Mouse (Mus musculus) thymus, adult 18-20 months (tissue): ENCODE measurements around the gene Ffar1.

Source experiments
- DNase-seq, 2 experiments: peaks; one replicate each; pipeline ENCODE4 v3.0.0; 2022; ENCODE audit warnings: mixed read lengths in 2 of 2

The Ffar1 gene

GRCm38 (mm10) chr7:30861464-30861863, at the start of gene Ffar1:
Ffar1 (minus strand) TSS chr7:30861564.
- DNase-seq, result no peak

GRCm38 (mm10) chr7:30909773-30910172, 48.4 kb upstream of the Ffar1 start:
- no peak for DNase-seq

GRCm38 (mm10) chr7:30908992-30909431, 47.6 kb upstream of the Ffar1 start:
- DNase-seq, result no peak

- DNase-seq, result no peak
Observed at GRCm38 (mm10) chr7:30908277-30908991, 47.1 kb upstream of the Ffar1 start.

- no peak for DNase-seq
Observed at GRCm38 (mm10) chr7:30904042-30904441, 42.7 kb upstream of the Ffar1 start.

- DNase-seq, result no peak
Observed at GRCm38 (mm10) chr7:30895217-30895616, 33.9 kb upstream of the Ffar1 start.

- no peak for DNase-seq
Observed at GRCm38 (mm10) chr7:30892515-30892914, 31.2 kb upstream of the Ffar1 start.

GRCm38 (mm10) chr7:30891746-30892145, 30.4 kb upstream of the Ffar1 start:
- no peak for DNase-seq

- no peak for DNase-seq
Observed at GRCm38 (mm10) chr7:30890681-30891080, 29.3 kb upstream of the Ffar1 start.

- no peak for DNase-seq
Observed at GRCm38 (mm10) chr7:30888786-30889185, 27.4 kb upstream of the Ffar1 start.

- peak in 1 of 2 experiments; percentile 27 for DNase-seq
Observed at GRCm38 (mm10) chr7:30887568-30888188, 26.3 kb upstream of the Ffar1 start.

- no peak for DNase-seq
Observed at GRCm38 (mm10) chr7:30886852-30887251, 25.5 kb upstream of the Ffar1 start.

- DNase-seq, result no peak
Observed at GRCm38 (mm10) chr7:30884047-30884446, 22.7 kb upstream of the Ffar1 start.

- no peak for DNase-seq
Observed at GRCm38 (mm10) chr7:30881367-30881766, 20.0 kb upstream of the Ffar1 start.

- no peak for DNase-seq
Observed at GRCm38 (mm10) chr7:30880176-30880575, 18.8 kb upstream of the Ffar1 start, which contains the start of gene Cd22. Cd22 (minus strand) TSS chr7:30880342.

GRCm38 (mm10) chr7:30878950-30879349, 17.6 kb upstream of the Ffar1 start:
- DNase-seq, result no peak

- peak; percentile 23 to 27 for DNase-seq
Observed at GRCm38 (mm10) chr7:30873083-30873482, 11.7 kb upstream of the Ffar1 start.

- DNase-seq, result no peak
Observed at GRCm38 (mm10) chr7:30863386-30863785, 2.0 kb upstream of the Ffar1 start.

GRCm38 (mm10) chr7:30859635-30860402, 1.5 kb downstream of the Ffar1 start:
- DNase-seq, result peak; percentile 13 to 25

- peak; percentile 16 to 38 for DNase-seq
Observed at GRCm38 (mm10) chr7:30859290-30859634, 2.1 kb downstream of the Ffar1 start.

GRCm38 (mm10) chr7:30857746-30858145, 3.6 kb downstream of the Ffar1 start:
- DNase-seq, result no peak

GRCm38 (mm10) chr7:30856078-30856477, 5.3 kb downstream of the Ffar1 start, which contains the start of gene Ffar3:
Ffar3 (minus strand) TSS chr7:30856178.
- no peak for DNase-seq

- no peak for DNase-seq
Observed at GRCm38 (mm10) chr7:30851421-30851820, 9.9 kb downstream of the Ffar1 start.

GRCm38 (mm10) chr7:30847934-30848333, 13.4 kb downstream of the Ffar1 start:
- no peak for DNase-seq
